Mouse (Mus musculus) ES-E14 (cell line): ENCODE measurements around the gene Pxk. TPM values are rescaled to one million over a fixed set of nuclear protein-coding genes. Genes with fewer than 3 reads are reported as not detected.

ENCODE experiments used
- DNase-seq: peaks from one replicate; pipeline ENCODE4 v3.0.0-alpha.2; 2013; ENCODE audit warnings: low read depth, low spot score
- H3K27ac ChIP-seq: 2 replicates; pipeline ENCODE4 v1.5.1; 2012; ENCODE audit warnings: low read depth, mild to moderate bottlenecking, low read length, moderate library complexity, mixed read lengths; ENCODE audit not compliant: poor library complexity, insufficient read depth, severe bottlenecking
- H3K36me3 ChIP-seq: 2 replicates; pipeline ENCODE4 v1.6.1; 2012; ENCODE audit warnings: mild to moderate bottlenecking, low read length, moderate library complexity, mixed read lengths; ENCODE audit not compliant: control insufficient read depth, poor library complexity, insufficient read depth, severe bottlenecking
- H3K4me1 ChIP-seq, 2 experiments: fragments of 150-350 bp in 1 of 2; sonication (generic) in 1 of 2; 2 replicates each; pipeline ENCODE4 v1.6.1; 2012; ENCODE audit warnings: low read length in 2 of 2, mild to moderate bottlenecking in 1 of 2, mixed read lengths in 1 of 2; ENCODE audit not compliant: control insufficient read depth in 2 of 2, insufficient read depth in 2 of 2, poor library complexity in 1 of 2
- H3K4me3 ChIP-seq, 2 experiments: fragments of 150-350 bp in 1 of 2; sonication (generic) in 1 of 2; 2 replicates each; pipeline ENCODE4 v1.5.1; 2012; ENCODE audit warnings: low read length in 2 of 2, low read depth in 1 of 2, mild to moderate bottlenecking in 1 of 2, mixed read lengths in 1 of 2; ENCODE audit not compliant: insufficient read depth in 1 of 2, poor library complexity in 1 of 2, severe bottlenecking in 1 of 2
- H3K9ac ChIP-seq: 2 replicates; pipeline ENCODE4 v1.6.1; 2012; ENCODE audit warnings: low read depth, mild to moderate bottlenecking, low read length, mixed read lengths; ENCODE audit not compliant: poor library complexity, insufficient read depth, severe bottlenecking
- H3K9me3 ChIP-seq: fragments of 150-350 bp; sonication (generic); 2 replicates; pipeline ENCODE4 v1.6.1; 2012; ENCODE audit warnings: low read depth, mild to moderate bottlenecking, low read length; ENCODE audit not compliant: control insufficient read depth, insufficient read depth
- CHD2 ChIP-seq: IDR thresholded peaks from 2 replicates; pipeline ENCODE4 v1.6.1; 2014; ENCODE audit warnings: mild to moderate bottlenecking, low read depth, low read length, inconsistent platforms
- HCFC1 ChIP-seq: IDR thresholded peaks from 2 replicates; pipeline ENCODE4 v1.6.1; 2012; ENCODE audit warnings: low read length, inconsistent platforms, borderline replicate concordance; ENCODE audit not compliant: insufficient read depth
- MAFK ChIP-seq: IDR thresholded peaks from 2 replicates; pipeline ENCODE4 v1.6.1; 2014; ENCODE audit warnings: mild to moderate bottlenecking, low read depth, low read length, inconsistent platforms; ENCODE audit not compliant: insufficient read depth
- ZC3H11A ChIP-seq: IDR thresholded peaks from 2 replicates; pipeline ENCODE4 v1.6.1; 2012; ENCODE audit warnings: low read depth, mild to moderate bottlenecking, inconsistent platforms, low read length, borderline replicate concordance
- ZNF384 ChIP-seq: IDR thresholded peaks from 2 replicates; pipeline ENCODE4 v1.6.1; 2012; ENCODE audit warnings: low read depth, low read length, inconsistent platforms
- in situ Hi-C, 2 experiments: fragments of 600-800 bp; cut with MboI; formaldehyde crosslinking; loops; one replicate each; pipeline ENCODE4 v1.15.1; 2025; ENCODE audit warnings: low sequenced_read_pairs in 2 of 2, inconsistent platforms in 1 of 2; ENCODE audit not compliant: unreplicated experiment in 2 of 2
- total RNA-seq: library from RNA; depleted of rRNA; stranded (reverse); fragments of 300-350 nt; gene quantifications from 2 replicates; pipeline ENCODE4 v1.2.3, GENCODE M21; 2012

Gene Pxk
- total RNA-seq, 1 experiment, result 5.4 TPM

DNA sequence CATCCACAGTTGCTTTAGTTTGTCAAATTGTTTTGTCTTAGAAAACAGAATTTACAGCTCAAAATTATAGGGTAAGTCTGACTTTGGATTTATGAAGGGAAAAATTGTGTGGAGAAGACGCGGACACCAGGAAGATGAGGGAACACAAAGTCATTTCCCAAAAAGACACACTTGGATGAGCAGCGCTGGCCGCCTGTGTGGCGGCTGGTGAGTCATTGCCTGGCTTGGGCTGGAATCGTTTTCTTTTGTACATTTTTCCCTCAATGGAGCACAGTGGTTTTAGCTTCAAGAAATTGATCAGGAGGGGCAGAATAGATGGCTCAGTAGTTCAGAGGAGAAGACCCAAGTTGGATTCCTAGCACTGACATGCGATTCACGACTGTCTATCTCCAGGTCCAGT is 3.9 kb downstream of the Pxk start:
- no peak overlapping the region for H3K27ac ChIP-seq
- in situ Hi-C loops, result no loop called here
- H3K4me1 ChIP-seq, result no peaks in the 10 kb centered on the region
- DNase-seq, result no peak
- no peaks in the 10 kb centered on the region for H3K36me3 ChIP-seq
- no peak overlapping the region for H3K4me3 ChIP-seq
- H3K9me3 ChIP-seq, result no peaks in the 10 kb centered on the region
- H3K9ac ChIP-seq, result no peak overlapping the region
- TF ChIP-seq MAFK (no peak), CHD2 (no peak), HCFC1 (no peak), ZNF384 (no peak), ZC3H11A (no peak)

- no peak overlapping the region for H3K4me3 ChIP-seq
- DNase-seq, result no peak
- H3K9ac ChIP-seq, result no peak overlapping the region
- in situ Hi-C loops, result no loop called here
- no peak overlapping the region for H3K27ac ChIP-seq
- TF ChIP-seq HCFC1, result no peak
- no peak for TF ChIP-seq ZC3H11A
- TF ChIP-seq MAFK, result no peak
- no peak for TF ChIP-seq ZNF384
- no peak for TF ChIP-seq CHD2
- no peaks in the 10 kb centered on the region for H3K4me1 ChIP-seq
- no peaks in the 10 kb centered on the region for H3K9me3 ChIP-seq
- no peaks in the 10 kb centered on the region for H3K36me3 ChIP-seq
These were observed 4.7 kb downstream of the Pxk start for GRCm38 (mm10) chr14:8102676-8103075.

DNA sequence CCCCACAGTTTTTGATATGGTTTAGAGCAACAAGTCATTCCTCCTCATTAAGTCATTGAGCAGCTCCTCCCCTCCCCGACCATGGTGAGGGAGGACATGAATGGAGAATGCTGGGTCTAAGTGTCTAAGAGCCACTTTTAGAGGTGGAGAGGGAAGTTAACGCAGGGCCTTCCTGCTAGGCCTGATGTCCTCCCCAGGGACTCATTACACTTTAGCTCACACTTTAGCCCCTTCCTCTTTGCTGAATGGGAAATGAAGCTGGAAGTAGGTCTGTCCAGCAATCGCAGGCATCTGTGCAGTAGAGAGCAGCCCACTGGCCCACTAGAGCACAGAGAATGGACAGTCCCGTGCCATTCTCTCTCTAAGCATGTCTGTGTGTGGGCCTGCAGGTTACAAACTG is 10.0 kb downstream of the Pxk start:
- no peak overlapping the region for H3K9ac ChIP-seq
- no peak overlapping the region for H3K4me3 ChIP-seq
- H3K9me3 ChIP-seq, result no peaks in the 10 kb centered on the region
- no peaks in the 10 kb centered on the region for H3K36me3 ChIP-seq
- no peak overlapping the region for H3K27ac ChIP-seq
- H3K4me1 ChIP-seq, result peaks cover 0 to 2% of the 10 kb centered on the region in 2 experiments; a peak in 1 of 4 replicates
- DNase-seq, result no peak
- in situ Hi-C loops, result no loop called here
- TF ChIP-seq MAFK (no peak), HCFC1 (no peak), CHD2 (no peak), ZC3H11A (no peak), ZNF384 (no peak)

GRCm38 (mm10) chr14:8108976-8109375 is 11.0 kb downstream of the Pxk start:
- H3K27ac ChIP-seq, result no peak overlapping the region
- H3K36me3 ChIP-seq, result no peaks in the 10 kb centered on the region
- no peak for DNase-seq
- no peaks in the 10 kb centered on the region for H3K9me3 ChIP-seq
- no peak overlapping the region for H3K4me3 ChIP-seq
- H3K4me1 ChIP-seq, result peaks cover 0 to 2% of the 10 kb centered on the region in 2 experiments; a peak in 1 of 4 replicates
- TF ChIP-seq MAFK, result no peak
- TF ChIP-seq CHD2, result no peak
- TF ChIP-seq HCFC1, result no peak
- TF ChIP-seq ZC3H11A, result no peak
- no peak for TF ChIP-seq ZNF384
- in situ Hi-C loops, result no loop called here
- no peak overlapping the region for H3K9ac ChIP-seq

GRCm38 (mm10) chr14:8111545-8111944 is 13.5 kb downstream of the Pxk start:
- no peak overlapping the region for H3K9ac ChIP-seq
- peaks cover 0 to 2% of the 10 kb centered on the region in 2 experiments; a peak in 2 of 4 replicates for H3K4me1 ChIP-seq
- TF ChIP-seq ZC3H11A, result no peak
- TF ChIP-seq MAFK, result no peak
- no peak for TF ChIP-seq ZNF384
- TF ChIP-seq HCFC1, result no peak
- H3K9me3 ChIP-seq, result no peaks in the 10 kb centered on the region
- no peak overlapping the region for H3K27ac ChIP-seq
- no peak overlapping the region for H3K4me3 ChIP-seq
- in situ Hi-C loops, result no loop called here
- H3K36me3 ChIP-seq, result no peaks in the 10 kb centered on the region
- DNase-seq, result no peak
